ENCODE assay signal across 8 mouse cellular contexts in the genomic region with DNA sequence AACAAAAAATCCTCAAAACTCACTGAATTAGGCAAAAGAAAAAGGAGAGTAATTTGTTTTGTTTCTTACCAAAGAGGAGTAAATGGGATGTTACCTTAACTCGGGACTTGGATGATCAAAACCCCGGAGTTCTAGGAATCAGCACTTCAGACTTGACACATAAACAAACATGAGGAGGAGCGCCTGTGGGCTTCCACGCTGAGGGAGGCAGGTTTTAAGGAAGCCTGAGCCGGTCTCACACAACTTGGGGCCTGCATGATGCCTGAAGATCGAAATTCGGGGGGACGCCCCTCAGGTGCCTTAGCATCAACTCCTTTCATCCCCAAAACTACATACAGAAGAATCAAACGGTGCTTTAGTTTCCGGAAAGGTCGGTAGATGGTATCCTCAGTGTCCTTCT.
DNase-seq lines count a peak whose midpoint lies in the region; ATAC-seq lines count a peak whose summit lies in the region.

No protein-coding gene starts in this region.

- H3K4me2 ChIP-seq in heart, embryonic 13.5 days = peak overlapping the region; percentile 80
- peak overlapping the region; percentile 51; the same call in 1 of the 2 replicates for H3K4me2 ChIP-seq in embryonic facial prominence, embryonic 11.5 days (ENCODE audit: low read depth, low read length)
- peak overlapping the region; percentile 61 for H3K4me2 ChIP-seq in intestine, embryonic 14.5 days (ENCODE audit: low read length)
- H3K4me2 ChIP-seq in midbrain, embryonic 14.5 days (ENCODE audit: low read length) = peak overlapping the region; percentile 64

- H3K27ac ChIP-seq in heart, embryonic 13.5 days (replicated peaks) = peak overlapping the region; percentile 71
- H3K27ac ChIP-seq in embryonic facial prominence, embryonic 11.5 days (replicated peaks; ENCODE audit: low read depth, low read length) = no peak overlapping the region
- H3K27ac ChIP-seq in intestine, embryonic 14.5 days (ENCODE audit: low read depth) = peak overlapping the region; percentile 78; the same call in 1 of the 2 replicates
- H3K27ac ChIP-seq in midbrain, embryonic 14.5 days (replicated peaks; ENCODE audit: low read depth, low read length) = no peak overlapping the region

- H3K4me3 ChIP-seq in heart, embryonic 13.5 days = peak overlapping the region; percentile 59
- H3K4me3 ChIP-seq in embryonic facial prominence, embryonic 11.5 days (ENCODE audit: low read depth, low read length) = no peak overlapping the region
- peak overlapping the region; percentile 32; the same call in 1 of the 2 replicates for H3K4me3 ChIP-seq in intestine, embryonic 14.5 days (ENCODE audit: low read depth, low read length)
- H3K4me3 ChIP-seq in midbrain, embryonic 14.5 days (replicated peaks; ENCODE audit: low read depth, low read length) = peak overlapping the region; percentile 37

- WGBS in heart, embryonic 13.5 days = 16% methylated on average over 11 of the region's 11 CpGs
- WGBS in embryonic facial prominence, embryonic 11.5 days = 20% methylated on average over 11 of the region's 11 CpGs
- 11% methylated on average over 11 of the region's 11 CpGs for WGBS in intestine, embryonic 14.5 days
- 15% methylated on average over 11 of the region's 11 CpGs for WGBS in midbrain, embryonic 14.5 days

- H3K27me3 ChIP-seq in heart, embryonic 13.5 days (replicated peaks) = no peaks in the 10 kb centered on the region
- no peaks in the 10 kb centered on the region for H3K27me3 ChIP-seq in embryonic facial prominence, embryonic 11.5 days (ENCODE audit: control insufficient read depth, insufficient read depth, low read length)
- H3K27me3 ChIP-seq in intestine, embryonic 14.5 days (replicated peaks; ENCODE audit: control insufficient read depth, insufficient read depth, low read length) = no peaks in the 10 kb centered on the region
- H3K27me3 ChIP-seq in midbrain, embryonic 14.5 days (ENCODE audit: control insufficient read depth, insufficient read depth, low read length) = no peaks in the 10 kb centered on the region

- no peaks in the 10 kb centered on the region for H3K36me3 ChIP-seq in heart, embryonic 13.5 days
- no peaks in the 10 kb centered on the region for H3K36me3 ChIP-seq in embryonic facial prominence, embryonic 11.5 days (replicated peaks; ENCODE audit: control insufficient read depth, insufficient read depth, low read depth, low read length)
- no peaks in the 10 kb centered on the region for H3K36me3 ChIP-seq in intestine, embryonic 14.5 days (ENCODE audit: control insufficient read depth, insufficient read depth, low read length)
- H3K36me3 ChIP-seq in midbrain, embryonic 14.5 days (ENCODE audit: control insufficient read depth, insufficient read depth, low read length) = no peaks in the 10 kb centered on the region

- peaks cover 38% of the 10 kb centered on the region for H3K4me1 ChIP-seq in heart, embryonic 13.5 days
- no peaks in the 10 kb centered on the region for H3K4me1 ChIP-seq in embryonic facial prominence, embryonic 11.5 days (ENCODE audit: control insufficient read depth, insufficient read depth, low read length)
- H3K4me1 ChIP-seq in intestine, embryonic 14.5 days (replicated peaks; ENCODE audit: control insufficient read depth, insufficient read depth, low read length) = peaks cover 3% of the 10 kb centered on the region; the same call in 1 of the 2 replicates
- H3K4me1 ChIP-seq in midbrain, embryonic 14.5 days (ENCODE audit: control insufficient read depth, insufficient read depth, low read length) = peaks cover 29% of the 10 kb centered on the region

- intact Hi-C loops in heart, postnatal 14 days (cut with DNase I) = no loop called here

- peak overlapping the region; percentile 79 for H3K9ac ChIP-seq in heart, embryonic 13.5 days
- no peak overlapping the region for H3K9ac ChIP-seq in embryonic facial prominence, embryonic 11.5 days (replicated peaks; ENCODE audit: low read length)
- H3K9ac ChIP-seq in intestine, embryonic 14.5 days (ENCODE audit: low read length) = no peak overlapping the region
- H3K9ac ChIP-seq in midbrain, embryonic 14.5 days (replicated peaks; ENCODE audit: low read length) = peak overlapping the region; percentile 56

- DNase-seq in heart, postnatal 14 days = no peak
- no peak for DNase-seq in embryonic facial prominence, embryonic 11.5 days (ENCODE audit: low spot score)
- DNase-seq in intestine, embryonic 14.5 days (ENCODE audit: low spot score) = peak; percentile 52
- no peak for DNase-seq in midbrain, embryonic 14.5 days
- DNase-seq in right cerebral cortex, postnatal 25 days = no peak
- DNase-seq in cerebellum, adult 8-10 months = no peak
- DNase-seq in thymus, postnatal 25 days = no peak

- no peaks in the 10 kb centered on the region for H3K9me3 ChIP-seq in heart, embryonic 13.5 days
- H3K9me3 ChIP-seq in embryonic facial prominence, embryonic 11.5 days (replicated peaks; ENCODE audit: control insufficient read depth, low read length) = no peaks in the 10 kb centered on the region
- no peaks in the 10 kb centered on the region for H3K9me3 ChIP-seq in intestine, embryonic 14.5 days (ENCODE audit: control insufficient read depth, low read length)
- no peaks in the 10 kb centered on the region for H3K9me3 ChIP-seq in midbrain, embryonic 14.5 days (ENCODE audit: control insufficient read depth, low read length)

- no peak for ATAC-seq in heart, embryonic 13.5 days (ENCODE audit: extremely low read depth, insufficient number of reproducible peaks, low FRiP score, low TSS enrichment)
- no peak for ATAC-seq in embryonic facial prominence, embryonic 11.5 days (replicated peaks; ENCODE audit: insufficient number of reproducible peaks, low FRiP score, low TSS enrichment, low read depth)
- no peak for ATAC-seq in intestine, embryonic 14.5 days (replicated peaks; ENCODE audit: low FRiP score, low TSS enrichment, low read depth)
- no peak for ATAC-seq in midbrain, embryonic 14.5 days (ENCODE audit: low FRiP score, low TSS enrichment)

Comparison
In these comparisons a context has a peak if more than half of its experiments do, and no peak if none do; other contexts are left out.
1. H3K27ac ChIP-seq: peak in heart, embryonic 13.5 days (single experiment) and intestine, embryonic 14.5 days (single experiment); none in embryonic facial prominence, embryonic 11.5 days (single experiment) and midbrain, embryonic 14.5 days (single experiment).
2. H3K9ac ChIP-seq: peak in heart, embryonic 13.5 days (single experiment) and midbrain, embryonic 14.5 days (single experiment); none in embryonic facial prominence, embryonic 11.5 days (single experiment) and intestine, embryonic 14.5 days (single experiment).
3. Peak in every context shown above with its lines, with median percentiles within 50 percentile points of each other: H3K4me2 ChIP-seq.